14 mouse cellular contexts compared by ENCODE assay signal in genomic region chr2:27751135-27751519, GRCm38 (mm10).
DNase-seq lines count a peak whose midpoint lies in the region; ATAC-seq and TF ChIP-seq lines count a peak whose summit lies in the region.
"Had no signal": no experiment of that assay in that cellular context is flagged by ENCODE, and none has a peak within 500 bp of the region (broad histone marks: within the 10 kb centered on the region; RNA-seq: fewer than 3 reads in every experiment).

No protein-coding gene starts in this region.

- no peak overlapping the region for H3K9ac ChIP-seq in forebrain, embryonic 13.5 days
- no peak overlapping the region; the same call in 1 of the 2 replicates for H3K9ac ChIP-seq in forebrain, embryonic 16.5 days (replicated peaks; ENCODE audit: low read depth, low read length)
- no peak overlapping the region for H3K9ac ChIP-seq in heart, postnatal 0 days (replicated peaks; ENCODE audit: low read depth, low read length)
- H3K9ac ChIP-seq in heart, adult 2 months (ENCODE audit: low read depth, low read length), result no peak overlapping the region

- peaks cover 39% of the 10 kb centered on the region for H3K36me3 ChIP-seq in forebrain, embryonic 13.5 days (ENCODE audit: poor library complexity, severe bottlenecking)
- no peaks in the 10 kb centered on the region for H3K36me3 ChIP-seq in forebrain, embryonic 16.5 days (ENCODE audit: control insufficient read depth, insufficient read depth)
- peaks cover 63% of the 10 kb centered on the region for H3K36me3 ChIP-seq in heart, postnatal 0 days (replicated peaks; ENCODE audit: control insufficient read depth, insufficient read depth, low read length)
- peaks cover 2% of the 10 kb centered on the region; the same call in 1 of the 2 replicates for H3K36me3 ChIP-seq in heart, adult 2 months (ENCODE audit: control insufficient read depth, insufficient read depth, low read length)
- H3K36me3 ChIP-seq in spleen, adult 2 months (ENCODE audit: control insufficient read depth, insufficient read depth, low read length), result no peaks in the 10 kb centered on the region

- H3K4me3 ChIP-seq in forebrain, embryonic 13.5 days, result no peak overlapping the region
- H3K4me3 ChIP-seq in forebrain, embryonic 16.5 days (replicated peaks; ENCODE audit: low read length), result no peak overlapping the region
- H3K4me3 ChIP-seq in heart, postnatal 0 days (ENCODE audit: low read depth, low read length), result no peak overlapping the region
- no peak overlapping the region for H3K4me3 ChIP-seq in heart, adult 2 months
- H3K4me3 ChIP-seq in spleen, adult 2 months (ENCODE audit: extremely low read depth, insufficient read depth, insufficient read length), result no peak overlapping the region
- H3K4me3 ChIP-seq: erythroblast, embryonic 14.5 days had no signal

- no peak for TF ChIP-seq EP300 in heart, postnatal 0 days (IDR thresholded peaks at IDR 0.05; ENCODE audit: low read depth)
- TF ChIP-seq EP300 in heart, adult 2 months (IDR thresholded peaks at IDR 0.05; ENCODE audit: insufficient read depth, low read depth, low read length), result no peak

- ATAC-seq in forebrain, embryonic 13.5 days, result peak; percentile 34; the same call in 1 of the 2 replicates
- no peak for ATAC-seq in forebrain, embryonic 16.5 days
- no peak for ATAC-seq in heart, postnatal 0 days (ENCODE audit: insufficient read depth, low read depth)
- ATAC-seq: inflammation-experienced regulatory T-cells, adult 6 months had no signal

- no peaks in the 10 kb centered on the region for H3K79me2 ChIP-seq in heart, adult 2 months (replicated peaks; ENCODE audit: control insufficient read depth, insufficient read depth, low read length)

- H3K4me1 ChIP-seq in forebrain, embryonic 13.5 days, result peaks cover 42% of the 10 kb centered on the region
- H3K4me1 ChIP-seq in forebrain, embryonic 16.5 days (replicated peaks; ENCODE audit: control insufficient read depth, insufficient read depth, low read length), result peaks cover 26% of the 10 kb centered on the region
- H3K4me1 ChIP-seq in heart, postnatal 0 days (ENCODE audit: control insufficient read depth, insufficient read depth), result peaks cover 24% of the 10 kb centered on the region
- peaks cover 7% of the 10 kb centered on the region for H3K4me1 ChIP-seq in heart, adult 2 months (ENCODE audit: control insufficient read depth, insufficient read depth, low read length)
- H3K4me1 ChIP-seq in spleen, adult 2 months (ENCODE audit: control insufficient read depth, insufficient read depth, insufficient read length), result no peaks in the 10 kb centered on the region

- peak; percentile 28 for DNase-seq in heart, postnatal 0 days (ENCODE audit: low spot score)
- DNase-seq in heart, adult 2 months, result no peak
- DNase-seq in spleen, adult 2 months (ENCODE audit: low read depth in 1 of 2, low spot score in 2 of 2), result no peak
- no peak for DNase-seq in spleen, adult 18-20 months
- no peak for DNase-seq in left cerebral cortex, postnatal 36 days (ENCODE audit: low spot score in 2 of 2)
- DNase-seq in cerebellum, adult 9-10 months, result no peak
- DNase-seq: cerebellum, postnatal 14 days; gastrocnemius, postnatal 14 days; right cerebral cortex, postnatal 4 days had no signal

- no peak overlapping the region for H3K4me2 ChIP-seq in forebrain, embryonic 13.5 days
- H3K4me2 ChIP-seq in forebrain, embryonic 16.5 days (ENCODE audit: low read length), result no peak overlapping the region
- H3K4me2 ChIP-seq in heart, postnatal 0 days (ENCODE audit: low read depth, low read length), result no peak overlapping the region

- intact Hi-C loops in heart, adult 2 months (cut with DNase I), result no loop called here
- intact Hi-C loops in left cerebral cortex, postnatal 36 days (cut with DNase I), result no loop called here

- no peaks in the 10 kb centered on the region for H3K27me3 ChIP-seq in forebrain, embryonic 13.5 days
- H3K27me3 ChIP-seq in forebrain, embryonic 16.5 days (replicated peaks; ENCODE audit: control insufficient read depth, insufficient read depth, low read length), result no peaks in the 10 kb centered on the region
- no peaks in the 10 kb centered on the region for H3K27me3 ChIP-seq in heart, postnatal 0 days (ENCODE audit: control insufficient read depth, insufficient read depth, low read length)
- H3K27me3 ChIP-seq in heart, adult 2 months (ENCODE audit: control insufficient read depth, insufficient read depth, low read length), result no peaks in the 10 kb centered on the region
- H3K27me3 ChIP-seq in spleen, adult 2 months (ENCODE audit: control insufficient read depth, insufficient read depth, low read length), result no peaks in the 10 kb centered on the region

- WGBS in forebrain, embryonic 13.5 days, result 75% methylated on average over 7 of the region's 7 CpGs
- WGBS in forebrain, embryonic 16.5 days, result 59% methylated on average over 7 of the region's 7 CpGs
- 30% methylated on average over 7 of the region's 7 CpGs for WGBS in heart, postnatal 0 days
- WGBS in heart, adult 2 months, result 56% methylated on average over 7 of the region's 7 CpGs
- WGBS in spleen, adult 2 months, result 86% methylated on average over 7 of the region's 7 CpGs

- no peak for TF ChIP-seq POLR2A in heart, adult 2 months (IDR thresholded peaks at IDR 0.05; ENCODE audit: insufficient read depth, low read depth, low read length)
- no peak for TF ChIP-seq POLR2A in spleen, adult 2 months (IDR thresholded peaks at IDR 0.05; ENCODE audit: low read depth, low read length)

- no peak overlapping the region for H3K27ac ChIP-seq in forebrain, embryonic 13.5 days
- H3K27ac ChIP-seq in forebrain, embryonic 16.5 days (ENCODE audit: low read length), result no peak overlapping the region
- peak overlapping the region; percentile 8; the same call in 1 of the 2 replicates for H3K27ac ChIP-seq in heart, postnatal 0 days (ENCODE audit: low read depth)
- no peak overlapping the region for H3K27ac ChIP-seq in heart, adult 2 months
- H3K27ac ChIP-seq in spleen, adult 2 months (ENCODE audit: insufficient read depth, low read length), result peak overlapping the region; percentile 44; the same call in 1 of the 2 replicates
- H3K27ac ChIP-seq: macrophage had no signal

- no peak for TF ChIP-seq CTCF in heart, postnatal 0 days (IDR thresholded peaks at IDR 0.05; ENCODE audit: low read depth)
- TF ChIP-seq CTCF in heart, adult 2 months (IDR thresholded peaks at IDR 0.05), result no peak
- no peak for TF ChIP-seq CTCF in spleen, adult 2 months (IDR thresholded peaks at IDR 0.05; ENCODE audit: extremely low read depth, insufficient read depth, insufficient read length, insufficient replicate concordance)

- H3K9me3 ChIP-seq in forebrain, embryonic 13.5 days (replicated peaks), result no peaks in the 10 kb centered on the region
- no peaks in the 10 kb centered on the region for H3K9me3 ChIP-seq in forebrain, embryonic 16.5 days (ENCODE audit: control insufficient read depth, low read length)
- H3K9me3 ChIP-seq in heart, postnatal 0 days (replicated peaks; ENCODE audit: control insufficient read depth, low read length), result no peaks in the 10 kb centered on the region

Comparison
In these comparisons a context has a peak if more than half of its experiments do, and no peak if none do; other contexts are left out.
1. H3K27ac ChIP-seq: peak in heart, postnatal 0 days (single experiment) and spleen, adult 2 months (single experiment); none in forebrain, embryonic 13.5 days (single experiment), forebrain, embryonic 16.5 days (single experiment) and heart, adult 2 months (single experiment).